ENCODE assay signal across 16 mouse cellular contexts in genomic region chr10:95695603-95696252, GRCm38 (mm10). TPM values are rescaled to one million over a fixed set of nuclear protein-coding genes. Genes with fewer than 3 reads are reported as not detected.
DNase-seq lines count a peak whose midpoint lies in the region; ATAC-seq and TF ChIP-seq lines count a peak whose summit lies in the region.
"Had no signal": no experiment of that assay in that cellular context is flagged by ENCODE, and none has a peak within 500 bp of the region (broad histone marks: within the 10 kb centered on the region; RNA-seq: fewer than 3 reads in every experiment).

No protein-coding gene starts in this region.

- ATAC-seq in heart, embryonic 11.5 days (replicated peaks; ENCODE audit: insufficient number of reproducible peaks, low FRiP score, low TSS enrichment) = 0 out of 2 replicates have a peak, but pooled peaks have one; percentile 55
- ATAC-seq in lung, embryonic 15.5 days (ENCODE audit: borderline replicate concordance, extremely low read depth, low FRiP score, low TSS enrichment) = no peak; the same call in 1 of the 2 replicates
- ATAC-seq: hindbrain, embryonic 16.5 days; Patski had no signal

- H3K4me2 ChIP-seq in heart, embryonic 11.5 days = no peak overlapping the region
- no peak overlapping the region for H3K4me2 ChIP-seq in lung, embryonic 15.5 days
- H3K4me2 ChIP-seq: limb, embryonic 13.5 days had no signal

- DNase-seq in heart, adult 18-20 months = no peak
- DNase-seq in lung, postnatal 10 days = no peak
- peak; percentile 77 for DNase-seq in kidney, adult 2 months
- peak; percentile 67 to 70 for DNase-seq in kidney, postnatal 36 days
- no peak for DNase-seq in layer of hippocampus, postnatal 14 days (ENCODE audit: low spot score in 2 of 2)
- DNase-seq: cerebellum, adult 18-20 months had no signal

- no peak for TF ChIP-seq POLR2A in kidney, adult 2 months (IDR thresholded peaks at IDR 0.05; ENCODE audit: low read depth, low read length)

- H3K9ac ChIP-seq in heart, embryonic 11.5 days (ENCODE audit: low read depth, low read length) = no peak overlapping the region
- no peak overlapping the region for H3K9ac ChIP-seq in lung, embryonic 15.5 days
- H3K9ac ChIP-seq: limb, embryonic 13.5 days had no signal

- no peaks in the 10 kb centered on the region for H3K9me3 ChIP-seq in heart, embryonic 11.5 days (replicated peaks; ENCODE audit: control insufficient read depth, low read length)
- no peaks in the 10 kb centered on the region for H3K9me3 ChIP-seq in lung, embryonic 15.5 days
- H3K9me3 ChIP-seq: limb, embryonic 13.5 days had no signal

- WGBS in heart, embryonic 11.5 days (ENCODE audit: insufficient replicate concordance) = 77% methylated on average over 18 of the region's 18 CpGs
- 70% methylated on average over 18 of the region's 18 CpGs for WGBS in lung, embryonic 15.5 days
- 59% methylated on average over 18 of the region's 18 CpGs for WGBS in kidney, adult 2 months

- H3K27me3 ChIP-seq in heart, embryonic 11.5 days (ENCODE audit: control insufficient read depth, insufficient read depth, low read length) = no peaks in the 10 kb centered on the region
- H3K27me3 ChIP-seq in lung, embryonic 15.5 days = no peaks in the 10 kb centered on the region
- H3K27me3 ChIP-seq in kidney, adult 2 months (replicated peaks; ENCODE audit: control insufficient read depth, insufficient read depth, low read length) = no peaks in the 10 kb centered on the region
- H3K27me3 ChIP-seq: CH12.LX; limb, embryonic 13.5 days; Patski had no signal

- no peak overlapping the region for H3K4me3 ChIP-seq in heart, embryonic 11.5 days (ENCODE audit: low read depth, low read length)
- H3K4me3 ChIP-seq in lung, embryonic 15.5 days = no peak overlapping the region
- no peak overlapping the region for H3K4me3 ChIP-seq in kidney, adult 2 months (ENCODE audit: insufficient read depth, low read depth, low read length)
- H3K4me3 ChIP-seq: erythroblast, embryonic 14.5 days; limb, embryonic 13.5 days had no signal

- peaks cover 4% of the 10 kb centered on the region; the same call in 1 of the 2 replicates for H3K4me1 ChIP-seq in heart, embryonic 11.5 days (ENCODE audit: control insufficient read depth, insufficient read depth, low read length)
- H3K4me1 ChIP-seq in lung, embryonic 15.5 days = no peaks in the 10 kb centered on the region
- H3K4me1 ChIP-seq in kidney, adult 2 months (ENCODE audit: control insufficient read depth, insufficient read depth, low read length) = peaks cover 18% of the 10 kb centered on the region; the same call in 1 of the 2 replicates

- H3K27ac ChIP-seq in heart, embryonic 11.5 days (ENCODE audit: low read depth, low read length) = no peak overlapping the region
- H3K27ac ChIP-seq in lung, embryonic 15.5 days = 0 out of 2 replicates have a peak overlapping the region, but pooled peaks have one; percentile 39
- H3K27ac ChIP-seq in kidney, adult 2 months (ENCODE audit: insufficient read depth, low read depth, low read length) = no peak overlapping the region; the same call in 1 of the 2 replicates
- H3K27ac ChIP-seq: limb, embryonic 13.5 days had no signal

- TF ChIP-seq CTCF in kidney, adult 2 months (conservative IDR thresholded peaks at IDR 0.05; ENCODE audit: insufficient read depth, insufficient read length, low read depth, low read length) = 0 out of 2 replicates have a peak, but pooled peaks have one; percentile 9

- no peaks in the 10 kb centered on the region for H3K36me3 ChIP-seq in heart, embryonic 11.5 days (ENCODE audit: control insufficient read depth, insufficient read depth, low read length)
- no peaks in the 10 kb centered on the region for H3K36me3 ChIP-seq in lung, embryonic 15.5 days
- no peaks in the 10 kb centered on the region for H3K36me3 ChIP-seq in kidney, adult 2 months (ENCODE audit: control insufficient read depth, insufficient read depth, low read length)
- H3K36me3 ChIP-seq: limb, embryonic 13.5 days had no signal

RNA-seq across cellular contexts. Expression of gene Anapc15-ps, which starts 22.5 kb away (rescaled TPM):
- not detected in 2 replicates for polyA plus RNA-seq in heart, embryonic 11.5 days (2014; fragmentation: Nextera tagmentation; extraction: Ambion mirVana)
- total RNA-seq in heart, adult 18-20 months (2021) = not detected
- 0.45 TPM in 1 of 2 replicates, not detected in the other for polyA plus RNA-seq in lung, embryonic 15.5 days (2015; fragmentation: Nextera tagmentation; extraction: Ambion mirVana)
- not detected in 2 replicates for polyA plus RNA-seq in kidney, adult 2 months (2012; rRNA removed)
- not detected for total RNA-seq in layer of hippocampus, postnatal 14 days (2021)
- total RNA-seq: adrenal gland, postnatal 36 days; layer of hippocampus, adult 8-10 months had no signal
- polyA plus RNA-seq: erythroblast, embryonic 14.5 days; spleen, adult 2 months had no signal

Comparison
In these comparisons a context has a peak if more than half of its experiments do, and no peak if none do; other contexts are left out.
1. DNase-seq: peak in kidney, adult 2 months (single experiment) and kidney, postnatal 36 days (2 of 2); none in heart, adult 18-20 months (0 of 2), lung, postnatal 10 days (single experiment) and layer of hippocampus, postnatal 14 days (0 of 2).